Mouse (Mus musculus) frontal cortex, postnatal 14 days (tissue): ENCODE data around the gene Lat2.

Experiments
- DNase-seq, 2 experiments: peaks; one replicate each; pipeline ENCODE4 v3.0.0; 2022; ENCODE audit warnings: low spot score in 2 of 2

The Lat2 gene

DNA sequence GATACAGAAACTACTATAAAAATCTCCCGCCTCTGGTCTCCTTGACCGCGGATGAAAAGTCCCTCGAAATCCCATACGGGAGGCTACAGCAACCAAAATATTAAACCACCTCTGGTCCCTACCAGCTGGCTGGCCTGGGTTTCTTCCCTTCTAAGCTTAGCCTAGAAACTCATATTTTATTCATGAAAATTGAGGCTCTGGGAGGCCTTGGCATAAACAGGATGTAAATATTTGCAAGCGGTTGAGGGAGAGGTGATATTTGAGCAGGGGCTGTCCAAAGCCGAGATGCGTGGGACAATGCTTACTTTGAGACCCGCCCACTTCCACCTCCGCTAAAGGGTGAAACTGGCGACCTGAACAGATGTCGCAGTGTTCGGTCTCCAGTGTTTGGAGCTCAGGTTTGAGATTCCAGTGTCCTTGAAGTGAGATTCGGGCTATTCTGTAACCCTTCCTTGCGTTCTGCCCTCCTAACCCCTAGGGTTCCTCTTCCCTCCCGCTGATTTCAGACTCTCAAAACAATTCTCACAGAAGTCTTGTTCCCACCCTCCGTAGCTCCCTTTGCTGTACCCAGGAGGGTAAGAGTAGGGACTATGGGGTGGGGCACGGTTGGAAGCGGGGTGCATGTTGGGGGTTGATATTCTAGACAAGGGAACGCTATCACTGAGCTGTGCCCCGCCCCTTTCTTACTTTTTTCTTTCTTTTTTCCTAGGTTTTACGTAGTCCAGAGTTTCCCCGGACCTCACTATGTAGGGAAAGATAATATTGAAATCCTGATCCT is 42.9 kb downstream of the Lat2 start:
- DNase-seq = no peak

DNA sequence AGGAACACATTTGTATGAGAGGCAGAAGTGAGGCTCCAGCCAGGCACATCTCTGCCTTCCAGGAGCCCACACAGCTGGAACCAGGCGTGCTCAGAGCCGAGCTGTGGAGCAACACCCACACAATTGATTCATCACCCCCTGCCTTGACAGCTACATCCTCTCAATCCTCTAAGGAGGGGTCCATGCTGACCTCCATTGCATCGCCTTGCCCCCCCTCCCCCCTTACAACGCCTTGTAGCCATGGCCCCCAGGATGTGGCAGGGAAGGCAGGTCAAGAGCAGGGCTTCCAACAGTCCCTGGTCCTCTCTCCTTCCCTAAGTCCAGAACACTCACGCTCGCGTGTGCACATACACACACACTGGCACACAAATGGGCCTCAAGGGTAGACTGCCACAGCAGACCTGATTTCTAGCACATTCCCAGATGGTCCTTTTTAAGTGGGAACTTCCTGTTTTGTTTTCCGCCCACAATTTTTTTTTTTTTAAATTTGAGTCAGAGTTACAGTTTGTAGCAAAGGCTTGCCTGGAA is 45.8 kb downstream of the Lat2 start:
- DNase-seq = no peak

DNA sequence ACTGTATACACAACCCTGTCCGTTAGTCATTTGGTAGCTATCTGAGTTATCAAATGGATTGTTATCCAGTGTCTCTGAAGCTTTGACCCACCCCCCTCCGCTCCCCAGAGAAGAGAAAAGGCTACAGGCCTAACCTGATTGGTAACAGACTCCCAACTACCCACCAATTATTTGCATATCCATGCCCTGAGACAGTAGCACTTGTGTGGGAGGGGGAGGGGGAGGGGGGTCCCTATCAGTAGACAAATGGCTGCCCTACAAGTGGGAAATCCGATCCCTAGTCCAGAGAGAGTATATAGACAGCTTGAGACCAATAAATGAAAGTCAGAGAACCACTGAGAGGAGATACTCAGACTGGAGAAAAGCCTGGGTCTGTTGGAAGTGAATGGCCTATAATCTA is 46.8 kb downstream of the Lat2 start:
- DNase-seq = no peak

DNA sequence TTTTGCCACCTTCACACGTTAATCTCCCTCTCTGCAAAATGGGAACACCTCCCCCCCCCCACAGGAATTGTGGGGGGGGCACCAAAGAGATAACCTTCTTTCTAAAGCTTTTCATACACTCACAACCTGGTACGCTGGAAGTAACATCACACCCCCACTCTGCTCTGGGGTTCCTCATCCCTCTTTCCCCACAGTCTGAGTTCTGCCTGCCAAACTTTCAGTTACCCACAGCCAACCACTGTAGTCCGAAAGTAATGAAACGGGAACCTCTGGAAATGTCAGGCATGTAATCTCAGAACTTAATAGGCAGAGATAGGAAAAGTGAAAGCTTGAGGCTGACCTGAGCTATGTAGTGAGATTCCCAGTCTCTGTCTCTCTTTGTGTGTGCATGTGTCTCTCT is 47.4 kb downstream of the Lat2 start:
- no peak for DNase-seq

DNA sequence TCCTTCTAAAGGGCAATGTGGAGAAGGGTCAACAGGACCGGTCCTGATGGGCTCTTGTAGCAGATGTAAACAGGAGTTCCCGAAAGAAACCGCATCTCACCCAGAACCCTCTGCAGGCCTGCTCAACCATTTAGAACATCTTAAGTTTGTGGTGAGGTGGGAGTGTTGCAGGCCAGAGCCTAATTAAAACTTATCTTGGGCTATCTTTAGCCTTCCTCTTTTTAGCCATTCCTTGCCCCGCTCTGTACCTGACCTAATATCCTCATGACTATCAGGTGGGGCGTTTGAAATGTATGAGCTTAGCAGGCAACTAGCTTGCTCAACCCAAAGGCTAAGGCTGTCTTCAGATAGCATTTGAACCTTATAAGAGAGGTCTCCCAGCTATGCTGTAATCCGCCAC is 49.1 kb downstream of the Lat2 start:
- no peak for DNase-seq

DNA sequence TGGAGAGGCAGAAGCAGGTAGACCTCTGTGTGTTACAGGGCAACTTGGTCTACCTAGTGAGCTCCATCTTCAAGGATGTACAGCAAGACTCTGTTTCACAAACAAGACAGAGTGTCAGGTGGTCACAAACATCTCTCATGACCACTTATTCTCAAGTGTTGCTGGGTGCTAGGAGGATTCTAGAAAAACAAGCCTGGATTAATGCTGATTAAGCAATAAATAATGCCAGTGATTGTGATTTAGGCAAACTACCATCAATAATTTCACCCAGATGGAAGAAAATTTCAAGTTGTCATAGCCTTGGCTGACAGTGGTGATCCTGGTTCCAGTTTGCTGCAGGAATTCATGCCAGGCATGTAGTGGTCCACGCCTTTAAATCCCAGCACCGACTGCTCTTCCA is 50.6 kb downstream of the Lat2 start:
- no peak for DNase-seq

DNA sequence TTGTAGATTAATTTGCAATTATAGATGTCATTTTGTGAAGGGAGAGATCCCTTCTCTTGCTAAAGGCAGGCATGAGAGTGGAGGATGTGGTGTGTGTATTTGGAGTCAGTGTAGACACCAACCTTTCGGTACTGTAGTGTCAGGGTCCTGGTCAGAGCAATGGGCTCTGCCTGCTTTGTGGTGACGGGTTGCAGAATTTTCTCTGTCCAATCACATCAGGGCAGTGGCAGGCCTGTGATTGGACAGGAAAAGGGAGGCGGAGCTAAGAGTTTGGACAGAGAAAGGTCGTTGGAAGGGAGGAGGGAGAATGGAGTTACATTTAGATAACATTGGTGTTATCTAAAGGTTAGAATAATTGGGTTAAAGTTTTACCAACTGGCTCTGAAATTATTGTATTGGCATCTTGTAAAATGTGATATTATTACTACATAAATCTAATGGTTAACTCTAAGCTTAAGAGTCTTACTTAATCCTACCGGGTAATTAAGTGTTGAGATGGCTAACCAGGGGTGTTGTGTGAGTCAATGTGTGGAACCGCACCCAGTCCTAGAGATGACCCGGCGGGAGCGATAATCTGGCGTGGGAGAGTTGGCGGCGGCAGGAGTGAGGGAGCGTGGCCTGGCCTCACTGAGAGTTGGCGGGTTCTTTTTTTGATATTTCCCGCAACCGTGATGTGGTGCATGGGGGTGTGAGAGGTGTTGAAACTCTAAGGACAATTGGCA is 54.2 kb downstream of the Lat2 start:
- no peak for DNase-seq

DNA sequence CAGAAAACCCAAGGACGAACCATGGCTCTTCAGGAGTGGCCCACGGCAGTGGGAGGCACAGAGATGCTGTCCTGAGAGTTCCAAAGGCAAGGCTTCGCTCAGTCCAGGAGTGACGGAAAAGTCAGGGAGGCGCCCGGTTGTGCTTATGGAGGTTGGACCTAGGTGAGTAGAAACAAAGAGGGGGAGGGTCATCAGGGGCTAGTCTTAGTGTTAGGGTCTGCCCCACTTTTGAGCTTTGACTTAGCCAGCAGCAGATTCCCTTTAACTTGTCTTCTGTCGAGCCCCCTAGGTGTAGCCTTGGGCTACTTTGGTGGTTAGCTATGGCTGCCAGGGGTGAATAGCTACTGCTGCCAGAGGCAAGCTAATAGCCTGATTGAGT is 54.8 kb downstream of the Lat2 start, which contains the start of gene Syna:
Syna (minus strand) TSS at position 101 of the 379 bp plus-strand sequence.
- no peak for DNase-seq

DNA sequence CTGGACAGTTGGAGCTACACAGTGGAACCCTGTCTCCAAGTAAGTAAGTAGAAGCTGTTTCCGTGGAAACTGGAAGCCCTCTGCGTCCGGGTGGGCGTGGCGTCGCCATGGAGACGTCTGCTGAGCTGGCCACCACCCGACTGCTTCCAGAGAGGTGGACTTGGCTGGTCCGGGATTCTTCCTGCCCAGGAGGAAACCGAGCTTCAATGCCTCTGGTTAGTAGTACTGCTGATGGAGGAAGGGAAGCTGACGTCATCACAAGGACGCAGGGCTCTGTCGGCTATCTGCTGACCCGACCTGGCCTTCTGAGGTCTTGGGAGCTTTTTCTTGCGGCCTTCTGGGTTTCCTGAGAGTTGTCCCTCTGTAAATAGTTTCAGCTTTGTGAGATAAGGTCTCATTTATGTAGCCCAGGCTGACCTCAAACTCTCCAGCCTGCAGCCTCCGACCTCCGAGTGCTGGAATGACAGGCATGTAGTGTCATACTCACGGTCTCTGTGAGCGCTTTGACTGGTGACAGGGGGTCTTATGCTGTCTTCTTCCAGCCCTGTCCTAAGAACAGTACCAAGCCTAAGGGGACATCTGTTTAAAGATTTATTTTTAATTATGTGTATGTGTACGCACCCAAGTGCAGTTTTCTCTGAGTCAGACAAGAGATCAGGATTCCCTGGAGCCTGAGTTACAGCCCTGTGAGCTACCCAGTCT is 59.2 kb downstream of the Lat2 start:
- DNase-seq = peak; percentile 72 to 75

DNA sequence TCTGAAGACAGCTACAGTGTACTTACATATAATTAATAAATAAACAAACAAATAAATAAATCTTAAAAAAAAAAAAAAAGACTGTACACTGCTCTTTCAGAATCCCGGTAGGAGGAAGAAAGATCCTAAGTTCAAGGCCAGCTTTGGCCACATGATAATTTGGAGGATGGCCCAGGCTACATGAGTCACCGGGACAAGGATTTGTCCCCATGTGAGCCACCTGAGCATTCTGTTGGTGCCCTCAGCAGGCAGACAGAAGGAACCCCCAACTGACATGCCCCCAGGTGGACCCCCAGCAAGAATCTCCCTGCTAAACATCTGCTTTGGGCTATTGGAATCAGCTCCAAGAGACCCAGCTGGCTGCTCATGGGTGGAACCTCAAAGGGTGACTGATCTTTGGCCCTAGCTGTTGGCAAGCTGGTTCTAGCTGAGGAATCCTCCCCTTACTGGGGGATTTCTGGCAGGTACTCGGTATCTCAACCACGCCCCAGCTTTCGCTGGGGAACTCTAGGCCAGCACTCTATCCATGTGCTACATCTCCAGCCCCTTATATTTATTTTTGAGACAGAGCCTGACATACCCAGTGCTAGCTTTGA is 60.8 kb downstream of the Lat2 start:
- no peak for DNase-seq

DNA sequence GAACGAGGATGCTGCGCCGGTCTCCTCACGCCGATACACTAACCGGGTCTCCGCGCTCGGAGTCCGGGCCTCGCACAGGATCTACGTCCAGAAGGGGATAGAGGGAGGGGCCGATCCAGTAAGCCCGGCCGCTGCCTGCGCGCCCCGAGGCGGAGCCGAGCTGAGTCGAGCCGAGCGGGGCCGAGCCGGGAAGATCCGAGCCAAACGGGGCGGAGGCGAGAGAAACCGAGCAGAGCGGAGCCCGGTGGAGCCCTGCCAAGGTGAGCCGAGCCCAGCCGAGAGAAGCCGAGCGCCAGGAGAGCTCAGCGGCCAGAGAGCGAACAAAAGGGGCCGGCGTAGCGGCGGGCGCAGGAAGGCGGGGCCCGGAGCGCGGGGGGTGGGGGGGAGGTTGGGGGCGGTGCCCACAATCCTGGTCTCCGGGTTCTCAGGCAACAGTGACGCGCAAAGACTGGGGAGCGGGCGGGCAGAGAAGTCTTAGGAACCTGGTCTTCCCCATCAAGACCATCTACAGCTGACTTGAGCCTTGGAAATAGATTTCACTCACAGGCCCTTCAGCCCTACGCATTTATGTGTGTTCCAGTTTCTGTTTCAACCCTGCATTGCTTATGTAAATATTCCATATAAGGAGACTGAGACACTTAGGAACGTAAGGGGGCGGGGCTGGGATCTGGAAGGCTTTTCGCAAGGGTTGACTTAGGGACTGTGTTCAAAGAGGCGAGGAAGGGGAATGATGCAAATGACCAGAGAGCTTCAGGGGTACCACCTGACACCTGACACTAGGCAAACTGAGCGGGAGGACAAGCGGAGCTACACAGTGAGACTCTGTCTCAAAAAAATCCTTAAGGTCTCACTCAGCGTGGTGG is 62.5 kb downstream of the Lat2 start, which contains the start of gene Clip2:
Clip2 (minus strand) TSS at position 325 of the 863 bp plus-strand sequence.
- DNase-seq = peak; percentile 95 to 97

DNA sequence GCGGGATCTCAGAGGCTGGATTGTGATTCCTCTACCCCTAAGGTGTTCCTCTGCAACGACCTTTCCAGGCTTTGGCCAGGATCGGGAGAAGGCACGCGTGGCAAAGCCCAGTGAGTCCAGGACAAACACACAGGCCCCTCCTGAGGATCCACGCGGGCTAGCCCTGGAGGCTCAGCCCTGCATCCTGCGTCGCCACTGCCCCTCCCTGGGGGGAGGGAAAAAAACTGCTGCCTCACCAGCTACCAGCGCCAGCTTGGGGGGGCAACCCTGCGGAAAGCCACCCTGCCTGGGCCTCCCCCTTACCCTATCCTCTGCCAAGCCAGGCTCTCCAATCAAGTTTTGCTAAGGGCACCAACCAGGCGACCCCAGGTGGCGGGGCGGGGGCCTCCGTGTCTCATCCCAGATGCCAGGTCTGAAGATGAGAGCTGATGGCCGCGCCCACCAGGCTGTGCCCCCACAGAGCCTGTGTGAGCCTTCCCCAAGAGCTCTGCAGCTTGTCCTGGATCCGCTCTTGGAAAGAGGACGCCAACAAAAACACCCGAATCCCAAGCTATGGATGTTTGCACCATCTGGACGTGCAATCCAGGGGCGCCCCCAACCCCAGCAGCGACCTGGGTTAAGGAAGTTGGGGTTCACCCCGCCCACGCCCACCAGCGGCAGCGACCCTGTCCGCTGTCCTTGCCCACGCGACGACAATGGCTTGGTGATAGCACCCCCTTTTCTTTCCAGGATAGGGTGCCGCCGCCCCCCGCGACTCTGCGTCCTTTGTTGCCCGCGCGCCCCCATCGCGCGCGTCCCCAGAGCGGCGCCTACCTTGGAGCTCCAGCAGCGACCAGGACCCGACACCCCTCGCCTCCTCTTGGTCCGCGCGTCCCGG is 63.4 kb downstream of the Lat2 start:
- DNase-seq = peak; percentile 53 to 62

DNA sequence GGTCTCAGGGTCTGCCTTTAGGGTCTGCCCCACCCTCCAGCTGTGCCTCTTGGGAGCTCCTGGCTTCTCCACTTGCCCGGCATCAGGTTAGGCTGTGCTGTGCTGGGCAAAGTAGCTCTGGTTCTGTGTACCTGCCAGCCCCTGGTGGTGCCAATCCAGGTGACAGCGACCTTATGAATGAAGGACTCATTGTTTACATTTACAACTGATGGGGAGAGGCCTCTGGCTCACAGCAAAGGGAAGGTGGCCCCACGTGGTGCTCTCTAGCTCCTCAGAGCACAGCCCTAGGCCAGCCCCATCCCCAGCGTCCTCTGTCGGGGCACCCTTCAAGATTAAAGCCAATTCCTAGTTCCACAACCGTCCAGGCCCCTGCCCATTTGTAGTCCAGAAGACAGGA is 64.0 kb downstream of the Lat2 start:
- no peak for DNase-seq
